Mouse (Mus musculus) kidney, postnatal 0 days (tissue): ENCODE data around the gene Grm8. TPM values are rescaled to one million over a fixed set of nuclear protein-coding genes. Genes with fewer than 3 reads are reported as not detected.

Experiments
- ATAC-seq: fragments of 200-750 bp; cut with Nextera tagmentation; replicated peaks from 2 replicates; pipeline ENCODE4 v1.8.0; 2017; ENCODE audit warnings: low read depth, moderate number of reproducible peaks, moderate TSS enrichment, moderate library complexity; ENCODE audit not compliant: low FRiP score
- DNase-seq: peaks from one replicate; pipeline ENCODE4 v3.0.0-alpha.2; 2016; ENCODE audit warnings: low spot score
- H3K27ac ChIP-seq: fragments of 300-500 bp; sonication (generic); 2 replicates; pipeline ENCODE4 v1.5.1; 2014; ENCODE audit warnings: mild to moderate bottlenecking
- H3K27me3 ChIP-seq: fragments of 300-500 bp; sonication (generic); 2 replicates; pipeline ENCODE4 v1.6.1; 2014; ENCODE audit warnings: low read length, mixed read lengths; ENCODE audit not compliant: insufficient read depth
- H3K36me3 ChIP-seq: fragments of 300-500 bp; sonication (generic); 2 replicates; pipeline ENCODE4 v1.6.1; 2014; ENCODE audit warnings: low read length, mixed read lengths; ENCODE audit not compliant: insufficient read depth
- H3K4me1 ChIP-seq: fragments of 300-500 bp; sonication (generic); replicated peaks from 2 replicates; pipeline ENCODE4 v1.6.1; 2014; ENCODE audit warnings: antibody characterized with exemption, low read length, mixed read lengths; ENCODE audit not compliant: insufficient read depth
- H3K4me2 ChIP-seq: fragments of 300-500 bp; sonication (generic); 2 replicates; pipeline ENCODE4 v1.6.1; 2014; ENCODE audit warnings: mild to moderate bottlenecking, low read length, moderate library complexity, mixed read lengths
- H3K4me3 ChIP-seq: fragments of 300-500 bp; sonication (generic); replicated peaks from 2 replicates; pipeline ENCODE4 v1.5.1; 2014; ENCODE audit warnings: low read depth, low read length
- H3K9ac ChIP-seq: fragments of 300-500 bp; sonication (generic); 2 replicates; pipeline ENCODE4 v1.6.1; 2014; ENCODE audit warnings: low read depth, low read length
- H3K9me3 ChIP-seq: fragments of 300-500 bp; sonication (generic); replicated peaks from 2 replicates; pipeline ENCODE4 v1.6.1; 2016; ENCODE audit warnings: low read length, inconsistent platforms, mixed read lengths
- CTCF ChIP-seq: IDR thresholded peaks from 2 replicates; pipeline ENCODE4 v1.5.1; 2016; ENCODE audit warnings: antibody characterized with exemption, low read depth, mild to moderate bottlenecking, moderate library complexity
- WGBS: fragments of 180-500 bp; shearing (Covaris S2); extraction: QIAGEN DNeasy Blood & Tissue Kit; methylation state at CpG from one replicate; pipeline ENCODE4 v1.1.7; 2014; 5-methylcytosine and 5-hydroxymethylcytosine counted together
- polyA plus RNA-seq: library from polyadenylated mRNA; unstranded; fragments of >200 nt; fragmentation: Nextera tagmentation; extraction: Ambion mirVana; gene quantifications from 2 replicates; pipeline ENCODE4 v1.2.1, GENCODE M21; 2015

The Grm8 gene
- polyA plus RNA-seq, 1 experiment from 2014 or later: 0.21 TPM

DNA sequence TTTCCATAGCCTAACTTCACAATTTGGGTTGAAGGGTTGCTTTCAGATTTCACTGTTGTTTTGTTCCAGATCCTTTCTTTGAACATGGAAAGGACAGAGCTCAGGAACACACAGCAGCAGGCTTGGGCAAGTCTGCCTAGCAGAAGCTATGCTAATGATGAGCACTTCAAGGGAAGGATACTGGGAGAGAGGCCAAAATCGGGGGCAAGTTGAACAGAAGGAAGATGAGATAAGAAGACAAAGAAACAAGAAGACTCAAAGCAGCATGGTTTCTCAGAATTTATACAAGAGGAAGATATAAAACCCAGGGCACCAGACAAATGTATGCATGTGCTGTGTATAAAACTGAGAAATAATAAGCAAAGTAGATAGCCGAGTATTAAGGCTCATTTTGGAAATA, 786.7 kb downstream of the Grm8 start:
- Histone ChIP-seq H3K27me3 (no peaks in the 10 kb centered on the region), H3K9me3 (no peaks in the 10 kb centered on the region), H3K4me1 (no peaks in the 10 kb centered on the region), H3K36me3 (no peaks in the 10 kb centered on the region), H3K9ac (no peak overlapping the region), H3K27ac (no peak overlapping the region), H3K4me2 (no peak overlapping the region), H3K4me3 (no peak overlapping the region)
- TF ChIP-seq CTCF: no peak
- WGBS: 77% methylated on average over 2 of the region's 2 CpGs
- DNase-seq (no peak), ATAC-seq (no peak)

DNA sequence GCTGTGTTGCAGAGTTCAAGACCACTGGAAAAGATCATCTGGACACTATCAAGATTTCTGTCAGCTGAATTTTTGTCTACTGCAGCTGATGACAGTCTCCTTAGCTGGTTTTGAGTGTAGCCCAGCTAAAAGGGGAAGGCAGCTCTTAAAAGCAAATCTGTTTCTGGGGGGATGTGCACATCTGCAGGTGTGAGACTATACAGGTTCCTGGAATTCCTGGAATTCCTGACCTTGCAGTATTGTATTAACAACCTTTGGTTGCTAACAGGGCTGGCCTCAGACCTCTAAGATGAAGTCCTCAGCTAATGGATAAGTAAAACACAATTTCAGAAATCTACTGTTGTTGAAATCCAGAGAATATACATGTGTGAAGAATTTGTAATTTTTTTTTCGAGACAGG, 788.7 kb downstream of the Grm8 start:
- H3K9ac ChIP-seq: no peak overlapping the region
- no peak overlapping the region for H3K4me3 ChIP-seq
- H3K9me3 ChIP-seq: no peaks in the 10 kb centered on the region
- H3K27ac ChIP-seq: no peak overlapping the region
- no peaks in the 10 kb centered on the region for H3K36me3 ChIP-seq
- DNase-seq: no peak
- H3K4me1 ChIP-seq: no peaks in the 10 kb centered on the region
- ATAC-seq: no peak
- H3K27me3 ChIP-seq: no peaks in the 10 kb centered on the region
- TF ChIP-seq CTCF: no peak
- WGBS: 75% methylated on average over 1 of the region's 1 CpGs
- no peak overlapping the region for H3K4me2 ChIP-seq

DNA sequence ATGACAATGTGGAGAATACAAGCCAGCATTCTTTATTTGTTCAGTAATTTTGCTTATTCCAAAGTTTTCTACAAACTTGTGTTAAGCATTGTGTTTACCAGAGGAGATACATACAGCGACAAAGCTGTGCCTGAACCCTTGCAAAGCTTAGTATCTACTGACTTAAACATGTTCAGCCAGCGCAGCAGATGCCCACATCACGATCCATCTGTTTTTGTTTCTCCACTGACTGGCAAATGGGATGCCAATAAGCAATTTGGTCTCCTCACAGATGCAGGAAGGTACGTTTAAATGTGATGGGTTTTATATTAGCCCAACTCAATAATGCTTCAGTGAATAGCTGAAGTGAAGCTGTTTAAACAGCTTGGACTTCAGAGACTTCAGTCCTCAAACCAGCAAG, 794.8 kb downstream of the Grm8 start:
- Histone ChIP-seq H3K27ac (no peak overlapping the region), H3K36me3 (no peaks in the 10 kb centered on the region), H3K4me1 (no peaks in the 10 kb centered on the region), H3K4me3 (no peak overlapping the region), H3K27me3 (no peaks in the 10 kb centered on the region), H3K9me3 (no peaks in the 10 kb centered on the region), H3K9ac (no peak overlapping the region), H3K4me2 (no peak overlapping the region)
- 72% methylated on average over 4 of the region's 4 CpGs for WGBS
- ATAC-seq: no peak
- DNase-seq: no peak
- TF ChIP-seq CTCF: no peak

DNA sequence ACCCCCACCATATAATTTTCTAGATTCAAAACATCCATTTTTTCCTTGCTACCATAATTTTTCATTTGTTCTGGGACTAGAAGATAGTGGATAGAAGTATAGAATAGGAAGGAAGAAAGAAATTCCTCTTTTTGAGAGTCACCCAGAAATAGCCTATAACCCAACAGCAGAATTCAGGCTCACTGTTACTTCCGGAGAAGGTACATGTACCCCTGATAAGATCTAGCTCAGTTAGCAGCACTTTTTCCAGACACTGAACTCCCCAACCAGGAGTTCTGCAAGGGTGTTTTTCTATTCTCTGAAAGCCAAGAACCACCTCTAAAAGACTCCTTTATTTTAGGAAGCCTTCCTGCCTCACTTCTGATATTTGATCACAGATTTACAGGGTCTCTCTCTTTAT, 816.4 kb downstream of the Grm8 start:
- H3K27ac ChIP-seq: no peak overlapping the region
- no peak overlapping the region for H3K4me3 ChIP-seq
- H3K4me2 ChIP-seq: no peak overlapping the region
- H3K4me1 ChIP-seq: no peaks in the 10 kb centered on the region
- H3K9ac ChIP-seq: no peak overlapping the region
- H3K27me3 ChIP-seq: no peaks in the 10 kb centered on the region
- 69% methylated on average over 1 of the region's 1 CpGs for WGBS
- TF ChIP-seq CTCF: no peak
- no peaks in the 10 kb centered on the region for H3K9me3 ChIP-seq
- DNase-seq (no peak), ATAC-seq (no peak)
- no peaks in the 10 kb centered on the region for H3K36me3 ChIP-seq

DNA sequence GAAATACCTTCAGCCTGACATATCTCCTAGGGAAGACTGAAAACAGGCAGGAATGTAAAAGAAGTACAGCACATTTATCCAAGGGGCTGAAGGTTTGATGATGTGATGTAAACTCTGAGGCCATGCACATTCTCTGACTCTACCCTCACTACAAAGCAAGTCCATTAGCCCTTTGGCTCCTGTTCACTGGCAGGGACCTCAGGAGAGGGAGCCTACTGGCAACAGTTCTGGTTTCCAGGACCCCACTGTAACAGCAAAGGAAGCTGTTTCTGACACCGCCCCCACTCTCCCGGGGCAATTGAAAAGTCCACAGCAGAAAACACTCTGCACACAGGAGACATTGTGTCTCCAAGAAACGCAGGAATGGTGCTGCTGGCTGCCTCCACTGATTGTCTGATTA, 817.6 kb downstream of the Grm8 start:
- WGBS: 51% methylated on average over 3 of the region's 3 CpGs
- no peaks in the 10 kb centered on the region for H3K27me3 ChIP-seq
- no peak overlapping the region for H3K9ac ChIP-seq
- H3K4me2 ChIP-seq: no peak overlapping the region
- no peak overlapping the region for H3K4me3 ChIP-seq
- H3K36me3 ChIP-seq: no peaks in the 10 kb centered on the region
- H3K4me1 ChIP-seq: no peaks in the 10 kb centered on the region
- no peaks in the 10 kb centered on the region for H3K9me3 ChIP-seq
- ATAC-seq: no peak
- H3K27ac ChIP-seq: no peak overlapping the region
- DNase-seq: no peak
- no peak for TF ChIP-seq CTCF

DNA sequence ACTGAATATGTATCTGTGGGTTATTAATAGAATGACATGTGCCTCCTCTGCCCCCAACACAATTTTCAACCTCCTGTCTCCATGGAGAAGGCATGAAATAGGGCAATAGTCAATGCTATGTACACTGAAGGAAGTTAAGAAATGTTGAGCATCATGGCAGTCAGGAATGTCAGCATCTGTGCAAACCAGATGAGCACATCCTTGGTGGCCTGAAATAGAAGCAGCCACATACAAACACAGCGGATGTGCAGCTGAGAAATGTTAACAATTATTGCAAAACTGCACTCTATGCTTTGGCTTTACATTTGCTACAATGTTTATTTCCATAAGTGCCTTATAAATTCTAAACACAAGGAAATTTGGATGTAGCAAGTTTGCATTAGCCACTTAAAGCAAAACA, 819.0 kb downstream of the Grm8 start:
- Histone ChIP-seq H3K27me3 (no peaks in the 10 kb centered on the region), H3K27ac (no peak overlapping the region), H3K4me2 (no peak overlapping the region), H3K36me3 (no peaks in the 10 kb centered on the region), H3K4me1 (no peaks in the 10 kb centered on the region), H3K9ac (no peak overlapping the region), H3K4me3 (no peak overlapping the region), H3K9me3 (no peaks in the 10 kb centered on the region)
- DNase-seq: no peak
- 78% methylated on average over 1 of the region's 1 CpGs for WGBS
- no peak for ATAC-seq
- TF ChIP-seq CTCF: no peak

DNA sequence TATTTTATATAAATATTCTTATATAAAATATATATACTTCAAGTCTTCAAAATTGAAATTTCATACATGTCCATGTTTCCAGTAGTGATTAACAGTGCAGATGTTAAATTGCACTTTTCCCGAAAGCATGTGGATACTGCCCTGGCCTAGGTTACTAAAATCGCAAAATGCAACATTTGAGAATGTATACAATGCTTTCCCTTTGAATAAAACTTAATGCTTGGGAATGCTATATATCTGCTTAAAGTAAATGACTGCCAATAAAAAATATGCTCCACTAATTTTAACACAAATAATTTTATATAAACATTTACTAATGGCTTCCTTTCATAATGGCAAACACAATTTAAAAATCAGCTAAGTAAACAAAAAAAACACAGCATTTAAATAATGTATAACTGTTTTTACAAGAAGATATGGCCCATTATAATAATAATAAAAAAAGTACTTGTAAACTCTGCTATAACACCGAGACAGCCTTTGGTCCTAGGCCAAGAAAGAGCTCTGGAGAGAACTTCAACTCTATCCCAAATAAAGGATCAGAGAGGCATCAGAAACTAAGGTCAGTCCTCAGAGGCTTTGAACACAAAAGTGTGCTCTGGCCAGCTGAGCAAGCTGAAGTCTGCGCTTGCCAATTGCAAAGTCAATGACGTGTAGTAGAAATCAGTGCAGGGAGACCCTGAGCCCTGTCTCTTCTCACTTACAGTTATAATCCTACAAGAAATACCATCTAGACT, 820.5 kb downstream of the Grm8 start:
- no peaks in the 10 kb centered on the region for H3K36me3 ChIP-seq
- no peak overlapping the region for H3K4me3 ChIP-seq
- H3K9me3 ChIP-seq: no peaks in the 10 kb centered on the region
- TF ChIP-seq CTCF: no peak
- no peak for ATAC-seq
- H3K4me1 ChIP-seq: no peaks in the 10 kb centered on the region
- no peaks in the 10 kb centered on the region for H3K27me3 ChIP-seq
- DNase-seq: no peak
- 75% methylated on average over 5 of the region's 5 CpGs for WGBS
- no peak overlapping the region for H3K9ac ChIP-seq
- H3K27ac ChIP-seq: no peak overlapping the region
- no peak overlapping the region for H3K4me2 ChIP-seq
